Mouse (Mus musculus): ENCODE measurements around the gene Rps6ka2. TPM values are rescaled to one million over a fixed set of nuclear protein-coding genes. Genes with fewer than 3 reads are reported as not detected.
"Not testable (repeated sequence)": the region's sequence is repeated elsewhere in the genome, so short reads cannot be mapped to it uniquely, and the experiment has no call there.

Rps6ka2 gene
- 10 to 100 TPM; 29.2 to 30.0 TPM for total RNA-seq (2021)
- long read RNA-seq, experiment 1, full-length matches to known transcripts, result 6 of 23 reads
- long read RNA-seq, experiment 1, partial matches to known transcripts, result 5 of 23 reads
- long read RNA-seq, experiment 1, other reads (novel, unspliced or antisense), result 12 of 23 reads
- long read RNA-seq, experiment 2, full-length matches to known transcripts, result 4 of 13 reads
- long read RNA-seq, experiment 2, partial matches to known transcripts, result 6 of 13 reads
- long read RNA-seq, experiment 2, other reads (novel, unspliced or antisense), result 3 of 13 reads

DNA sequence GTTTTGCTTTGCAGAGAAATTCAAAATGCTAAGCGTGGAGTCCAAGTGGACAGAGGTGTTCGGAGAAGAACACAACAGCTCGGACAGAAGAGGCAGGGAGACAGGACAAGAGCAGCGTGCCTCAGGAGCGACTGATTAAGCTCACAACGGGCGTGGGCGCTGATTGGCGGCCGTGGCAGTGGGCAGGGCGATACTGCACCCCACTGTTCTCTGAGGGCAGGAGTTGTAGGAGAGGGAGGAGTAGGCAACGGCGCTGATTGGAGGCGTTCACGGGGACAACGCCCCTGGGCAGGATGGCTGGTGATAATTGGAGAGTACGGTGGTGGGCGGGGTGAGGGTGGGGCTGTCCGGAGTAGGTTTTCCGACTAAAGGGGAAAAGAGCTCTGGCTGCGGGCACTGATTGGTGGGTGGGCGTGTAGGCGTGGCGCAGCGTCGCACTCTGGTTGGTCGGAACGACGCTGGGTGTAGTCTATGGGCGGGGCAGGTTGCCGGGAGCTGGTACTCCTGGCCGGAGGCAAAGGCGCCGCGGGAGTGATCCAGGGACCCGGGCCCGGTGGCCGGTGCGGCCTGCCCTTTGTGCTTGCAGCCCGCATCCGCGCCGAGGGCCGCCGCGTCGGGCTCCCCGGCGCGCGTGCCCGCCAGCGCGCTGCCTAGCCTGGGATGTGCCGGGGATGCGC, at the start of gene Rps6ka2:
Gene Rps6ka2 (plus strand): TSS at position 489 of the 677 bp plus-strand sequence.
- DNase-seq (ENCODE audit: low spot score in 2 of 2), result peak; percentile 93 to 97

DNA sequence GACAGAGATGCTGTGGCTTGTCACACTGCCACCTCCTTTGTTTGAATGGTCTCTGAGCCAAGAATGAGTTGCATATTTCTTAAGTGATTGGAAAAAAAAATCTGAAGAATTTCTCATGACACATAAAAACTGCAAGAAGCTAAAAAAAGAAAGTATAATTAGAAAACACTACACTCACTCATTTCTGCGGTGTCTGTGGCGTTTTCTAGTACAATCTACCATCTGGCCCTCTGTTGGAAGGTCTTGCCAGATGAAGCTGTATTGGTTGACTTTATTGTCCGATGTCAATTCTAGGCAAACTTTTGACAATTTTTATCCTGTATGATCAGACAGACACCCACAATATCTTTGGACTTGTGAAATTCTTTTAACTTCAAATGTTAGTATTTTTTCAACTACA, 49.1 kb upstream of the Rps6ka2 start:
- DNase-seq (ENCODE audit: low spot score in 2 of 2), result not testable (repeated sequence)

DNA sequence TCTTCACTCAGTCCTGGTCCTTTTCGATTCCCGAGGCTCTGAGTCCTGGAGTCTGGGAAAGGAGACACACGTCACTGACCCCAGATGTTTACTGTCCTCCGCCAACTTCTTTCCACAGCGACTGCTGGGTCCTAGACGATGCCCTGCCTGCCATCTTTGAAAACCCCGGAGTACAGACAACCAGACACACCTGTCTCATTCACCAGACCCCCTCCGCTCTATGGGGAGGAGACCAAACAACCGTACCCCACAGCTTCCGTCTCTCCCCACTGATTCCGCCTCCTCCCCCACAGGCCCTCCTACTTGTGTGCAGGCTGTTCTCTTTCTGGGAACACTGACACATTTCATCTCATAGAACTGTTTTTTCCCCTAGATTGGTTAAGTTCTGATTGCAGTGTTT, 47.4 kb upstream of the Rps6ka2 start:
- not testable (repeated sequence) for DNase-seq (ENCODE audit: low spot score in 2 of 2)

DNA sequence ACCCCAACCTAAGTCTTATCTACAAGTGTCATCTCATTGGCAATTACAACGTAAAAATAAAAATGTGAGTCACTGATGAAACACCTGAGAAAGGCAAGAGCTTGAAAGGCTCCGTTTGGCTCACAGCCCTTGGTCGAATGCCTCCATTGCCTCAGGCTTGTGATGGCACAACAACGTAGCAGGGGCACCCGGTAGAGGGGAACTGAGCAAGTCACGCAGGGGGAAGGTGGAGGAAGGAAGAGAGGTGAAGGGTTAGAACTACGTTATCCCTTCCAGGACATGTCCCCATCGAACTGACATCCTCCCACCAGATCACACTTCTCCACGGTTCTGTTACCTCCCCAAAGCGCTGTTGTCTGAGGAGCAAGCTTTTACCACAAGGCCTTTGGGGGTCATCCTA, 43.4 kb upstream of the Rps6ka2 start:
- DNase-seq (ENCODE audit: low spot score in 2 of 2), result not testable (repeated sequence)

DNA sequence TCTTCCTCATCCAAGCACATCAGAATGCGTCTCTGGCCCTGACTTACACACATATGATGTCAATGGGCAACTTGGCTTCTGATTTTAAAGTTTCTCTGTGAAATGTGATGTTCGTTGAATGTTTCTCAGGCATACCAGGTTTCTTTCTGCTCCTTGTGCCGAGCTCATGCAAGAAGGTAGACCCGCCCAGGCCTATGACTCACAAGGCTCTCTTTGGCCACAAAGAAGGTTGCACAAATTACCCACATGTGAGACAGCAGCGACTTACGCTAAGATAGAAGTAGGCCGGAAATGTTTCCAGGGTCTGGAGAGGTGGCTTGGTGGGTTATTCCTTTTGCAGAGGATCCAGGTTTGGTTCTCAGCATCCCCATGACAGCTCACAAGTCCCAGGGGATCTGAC, 35.9 kb upstream of the Rps6ka2 start:
- DNase-seq (ENCODE audit: low spot score in 2 of 2), result not testable (repeated sequence)

DNA sequence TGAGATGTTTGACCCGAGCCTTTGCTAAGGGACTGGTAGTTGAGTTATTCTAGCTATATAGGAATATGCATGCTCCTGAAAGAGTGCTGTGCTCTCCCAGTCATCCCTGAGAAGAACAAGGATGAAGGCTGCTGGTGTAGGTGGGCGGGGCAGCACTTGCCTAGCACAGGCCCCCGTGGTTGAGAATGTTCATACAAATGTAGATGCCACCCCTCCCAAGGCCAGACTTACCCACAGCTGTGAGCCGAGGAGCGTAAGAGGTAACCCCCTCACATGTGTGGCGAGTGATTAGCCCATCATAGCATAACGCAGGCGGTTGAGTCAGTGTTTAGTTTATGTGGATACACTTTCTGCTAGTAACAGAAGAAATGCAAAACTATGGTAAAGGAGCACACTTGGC, 34.6 kb upstream of the Rps6ka2 start:
- not testable (repeated sequence) for DNase-seq (ENCODE audit: low spot score in 2 of 2)

DNA sequence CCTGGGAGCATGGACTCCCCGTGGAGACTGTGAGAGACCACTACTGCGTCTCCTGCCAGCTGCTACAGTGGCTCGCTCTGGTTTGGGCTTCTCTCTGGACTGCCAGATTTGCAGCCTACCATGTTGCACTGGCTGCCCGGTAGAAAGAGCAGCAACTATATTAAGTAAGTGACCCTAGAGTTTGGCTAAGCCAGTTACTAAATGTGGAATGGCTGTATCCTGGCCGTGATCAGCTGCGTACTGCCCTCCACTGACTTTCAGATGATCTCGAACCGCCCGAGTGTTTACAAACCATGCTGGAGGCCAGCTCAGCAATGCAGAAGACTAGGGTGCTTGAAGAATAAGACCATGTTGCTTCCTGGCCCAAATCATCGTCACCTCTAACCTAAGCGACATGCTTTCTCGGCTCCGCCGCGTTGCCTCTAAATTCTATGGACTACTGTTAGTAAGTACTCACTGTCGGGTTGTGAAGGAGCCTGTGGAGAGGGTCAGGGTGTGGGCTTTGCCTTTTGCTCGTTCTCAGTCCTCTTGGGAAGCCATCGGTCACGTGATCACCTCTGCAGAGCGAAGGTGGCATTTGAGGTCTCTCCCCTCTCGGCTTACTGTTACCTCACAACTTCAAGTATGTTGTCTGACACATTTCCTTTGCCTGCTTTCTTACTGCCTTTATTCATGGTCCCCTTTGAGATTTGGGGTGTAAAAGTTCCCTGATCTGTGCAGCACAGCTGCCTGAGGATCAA, 31.6 kb upstream of the Rps6ka2 start:
- no peak for DNase-seq (ENCODE audit: low spot score in 2 of 2)

DNA sequence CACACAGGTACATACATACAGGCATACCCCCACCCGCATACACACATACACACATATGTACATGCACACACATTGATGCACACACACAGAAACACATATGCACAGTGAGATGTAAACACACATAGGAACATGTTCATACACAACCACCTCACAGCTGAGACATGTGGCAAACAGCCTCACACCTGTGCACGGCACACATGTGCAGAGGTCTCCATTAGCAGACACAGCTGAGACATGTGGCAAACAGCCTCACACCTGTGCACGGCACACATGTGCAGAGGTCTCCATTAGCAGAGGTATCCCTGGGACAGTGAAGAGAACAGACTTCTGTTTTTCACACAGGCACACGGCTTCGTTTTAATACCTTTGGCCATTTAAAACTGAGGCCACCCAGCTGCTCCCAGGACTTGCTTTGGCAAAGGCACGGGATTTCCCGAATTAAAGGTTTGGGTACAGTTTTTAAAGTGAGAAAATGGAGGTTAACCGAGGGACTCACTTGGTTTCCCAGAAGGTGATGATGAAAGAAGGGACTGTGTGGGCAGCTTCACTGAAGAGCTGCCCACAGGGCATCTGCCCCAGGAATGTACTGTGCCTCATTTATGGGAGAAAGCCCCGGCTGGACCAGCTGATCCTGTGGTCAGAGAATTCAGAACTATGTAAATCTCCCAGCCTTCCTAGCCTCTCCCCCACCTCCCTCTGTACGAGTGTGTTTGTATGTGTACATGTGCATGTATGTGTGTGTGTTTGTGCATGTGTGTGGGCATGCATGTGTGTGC, 29.3 kb upstream of the Rps6ka2 start:
- no peak for DNase-seq (ENCODE audit: low spot score in 2 of 2)

DNA sequence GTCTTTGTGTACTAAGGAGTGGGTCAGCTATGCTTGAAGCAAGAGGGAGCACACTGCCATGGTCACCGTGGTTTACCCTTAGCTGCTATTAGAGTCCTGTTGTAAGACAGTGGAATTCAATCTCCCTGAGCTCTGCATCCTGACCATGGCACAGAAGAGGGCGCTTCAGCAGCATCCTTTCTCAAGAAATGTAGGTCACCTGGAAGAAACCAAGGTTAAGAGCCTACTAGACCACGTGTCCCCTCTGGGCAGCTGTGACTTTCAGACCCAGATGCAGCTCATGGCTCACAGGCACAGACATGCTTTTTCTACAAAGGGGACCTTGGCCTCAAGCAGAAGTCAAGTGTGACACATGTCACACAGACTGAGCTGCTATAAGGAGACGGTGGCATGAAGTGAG, 27.5 kb upstream of the Rps6ka2 start:
- no peak for DNase-seq (ENCODE audit: low spot score in 2 of 2)

DNA sequence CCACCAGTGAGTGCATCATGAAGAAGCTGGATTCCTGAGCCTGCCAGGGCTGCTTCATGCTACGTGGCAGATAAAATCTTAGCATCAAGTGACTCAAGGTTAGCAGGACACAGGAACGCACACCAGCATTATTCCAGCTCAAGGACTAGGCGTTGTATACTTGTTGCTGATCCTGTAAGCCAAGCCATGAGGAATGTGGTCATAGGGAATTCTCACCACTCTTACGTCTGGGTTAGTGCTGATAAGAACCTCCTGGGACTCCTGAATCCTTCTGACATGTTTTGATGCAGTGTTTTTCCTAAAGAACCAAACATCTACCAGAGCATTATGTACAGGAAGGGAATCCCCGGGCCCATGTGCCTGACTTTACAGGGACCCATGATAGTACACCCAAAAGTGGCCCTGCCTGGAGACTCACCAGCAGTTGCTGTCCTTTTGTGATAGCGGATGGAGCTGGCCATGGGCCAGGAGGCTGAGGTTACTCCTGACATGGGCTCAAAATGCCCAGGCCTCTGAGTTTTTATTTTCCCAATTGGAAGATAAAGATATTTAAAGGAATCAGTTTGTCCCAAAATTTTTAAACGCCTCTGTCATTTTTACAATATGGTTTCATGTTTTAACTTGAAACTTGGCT, 25.9 kb upstream of the Rps6ka2 start:
- no peak for DNase-seq (ENCODE audit: low spot score in 2 of 2)

DNA sequence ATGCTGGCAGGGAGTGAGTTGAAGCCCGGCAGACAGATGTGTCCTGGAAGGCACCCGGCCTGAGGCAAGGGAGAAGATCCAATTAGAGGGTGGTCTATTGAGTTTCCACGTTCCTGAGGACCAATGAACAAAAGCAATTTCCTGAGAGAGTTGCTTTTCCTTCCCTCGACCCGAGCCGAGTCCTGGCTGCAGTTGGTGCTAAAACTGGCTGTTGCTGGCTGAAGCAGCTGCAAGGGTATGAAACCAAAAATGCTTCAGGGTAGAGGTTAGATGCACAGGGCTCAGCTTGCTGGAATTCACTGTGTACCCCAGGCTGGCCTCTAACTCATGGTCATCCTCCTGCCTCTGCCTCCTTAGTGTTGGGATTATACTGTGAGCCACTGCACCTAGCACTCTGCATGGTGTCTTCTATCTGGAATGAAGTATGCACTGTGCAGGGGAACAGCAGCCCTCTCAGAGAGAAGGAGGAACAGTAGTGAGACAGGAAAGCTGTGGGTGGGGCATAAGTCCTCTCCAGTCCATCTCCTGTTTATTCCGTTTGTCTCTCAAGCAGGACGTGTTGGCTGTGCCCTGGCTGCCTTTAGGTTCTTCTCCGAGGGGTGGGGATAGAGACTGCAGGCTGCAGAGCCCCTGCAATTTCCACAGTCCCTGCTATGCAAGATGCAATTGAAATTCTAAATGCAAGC, 24.4 kb upstream of the Rps6ka2 start:
- no peak for DNase-seq (ENCODE audit: low spot score in 2 of 2)

DNA sequence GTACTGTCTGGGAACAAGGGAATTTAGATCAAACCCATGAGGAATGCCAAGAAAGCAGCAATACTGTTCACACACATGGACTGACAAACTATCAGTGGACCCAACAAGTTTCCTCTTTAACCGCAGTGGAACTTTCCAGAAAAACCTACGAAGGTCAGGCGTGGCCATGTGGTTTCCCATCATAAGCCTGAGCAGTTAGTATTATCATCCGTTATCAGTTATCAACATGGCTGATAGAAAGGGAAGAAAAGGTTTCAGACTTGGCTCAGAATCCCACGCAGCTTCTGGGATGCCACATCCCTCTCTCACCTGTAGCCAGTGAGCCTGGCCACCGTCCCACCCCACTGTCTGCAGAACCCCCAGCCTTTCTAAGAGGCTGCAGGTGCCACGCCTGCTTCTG, 23.4 kb upstream of the Rps6ka2 start:
- DNase-seq (ENCODE audit: low spot score in 2 of 2), result no peak

DNA sequence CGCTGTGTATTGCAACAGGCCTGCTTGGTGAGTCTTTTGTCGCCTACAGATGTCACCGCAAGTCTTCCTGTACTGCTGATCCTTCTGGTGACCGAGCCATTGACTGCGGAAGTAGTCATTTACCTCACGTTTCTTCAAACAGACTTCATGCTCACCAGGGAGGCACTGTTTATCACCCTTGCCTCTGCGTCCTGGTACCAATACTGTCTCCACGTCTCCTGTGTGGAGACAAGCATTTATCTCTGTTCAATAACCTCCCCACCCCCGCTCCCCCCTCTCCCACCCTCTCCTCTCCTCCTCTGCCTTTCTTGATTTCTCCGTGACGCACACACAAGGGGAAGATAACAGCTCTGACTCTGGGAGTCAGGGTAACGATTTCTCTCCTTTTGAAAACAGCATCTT, 22.0 kb upstream of the Rps6ka2 start:
- no peak for DNase-seq (ENCODE audit: low spot score in 2 of 2)

DNA sequence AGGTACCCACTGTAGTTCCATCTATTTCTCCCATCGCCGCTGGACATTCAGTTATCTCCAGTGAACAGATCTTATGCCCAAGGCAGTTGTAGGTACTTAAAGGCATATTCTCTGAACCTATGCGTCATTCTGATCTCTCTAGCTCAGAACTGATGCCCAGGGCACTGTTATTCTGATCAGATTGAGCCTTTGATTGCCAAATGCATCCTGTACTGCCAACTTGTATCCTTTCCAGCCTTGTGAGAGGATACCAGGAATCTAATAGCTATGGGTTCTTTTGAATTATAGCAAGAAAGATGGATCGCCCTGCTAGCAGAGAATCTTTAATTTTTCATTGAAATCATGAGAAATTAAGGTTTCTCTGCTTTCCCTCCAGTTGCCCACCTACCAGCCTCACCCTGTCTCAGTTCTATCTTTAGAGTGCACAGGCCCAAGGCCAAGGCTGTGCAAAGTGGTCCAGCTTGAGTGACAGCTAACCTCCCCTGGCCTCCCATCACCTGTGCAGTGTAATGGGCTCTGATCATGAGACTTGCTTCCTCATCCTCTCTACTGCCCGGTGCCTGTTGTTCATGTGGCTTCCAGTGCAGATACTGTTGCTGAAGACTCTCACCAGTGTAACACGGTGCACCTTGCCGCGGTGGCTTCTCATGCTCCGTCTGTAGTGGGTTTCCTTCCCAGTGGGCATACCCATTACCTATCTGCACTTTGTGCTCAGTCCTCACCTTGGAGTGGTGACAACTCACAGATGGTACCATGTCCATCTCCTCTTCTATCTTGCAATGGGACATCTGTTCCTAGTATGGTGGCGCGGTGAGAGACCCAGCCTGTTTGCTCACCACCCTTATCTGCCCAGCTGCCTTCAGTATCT, 20.4 kb upstream of the Rps6ka2 start:
- peak in 1 of 2 experiments; percentile 77 for DNase-seq (ENCODE audit: low spot score in 2 of 2)

DNA sequence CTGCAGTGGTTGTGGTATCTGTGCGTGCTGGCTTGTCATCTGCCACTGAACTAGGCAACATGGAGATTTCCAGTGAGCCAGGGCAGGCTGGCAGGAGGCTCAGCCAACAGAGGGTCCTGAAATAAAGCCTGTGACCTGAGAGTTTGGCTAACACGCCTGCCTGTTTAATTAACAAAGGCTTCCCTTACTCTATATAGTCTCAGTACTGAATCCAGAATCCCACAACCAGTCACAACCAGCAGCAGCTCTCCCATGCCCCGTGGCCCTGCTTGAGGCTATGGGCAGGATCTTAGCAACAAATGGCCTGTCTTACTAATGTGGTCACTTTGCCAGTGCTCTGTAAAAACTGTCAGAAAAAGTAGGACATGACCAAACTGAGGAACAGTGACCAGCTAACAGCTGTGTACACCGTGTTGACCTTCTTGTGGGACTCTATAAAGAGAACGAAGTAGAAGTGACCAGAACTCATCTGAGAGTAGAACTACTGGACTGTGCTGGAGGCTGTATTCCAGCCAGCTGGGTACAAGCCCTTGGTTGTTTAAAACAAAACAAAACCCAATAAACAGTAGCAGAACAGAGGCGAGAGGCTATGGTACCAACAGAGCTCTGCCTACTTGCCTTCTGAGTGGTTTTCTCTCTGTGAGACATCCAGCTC, 18.3 kb upstream of the Rps6ka2 start:
- no peak for DNase-seq (ENCODE audit: low spot score in 2 of 2)

DNA sequence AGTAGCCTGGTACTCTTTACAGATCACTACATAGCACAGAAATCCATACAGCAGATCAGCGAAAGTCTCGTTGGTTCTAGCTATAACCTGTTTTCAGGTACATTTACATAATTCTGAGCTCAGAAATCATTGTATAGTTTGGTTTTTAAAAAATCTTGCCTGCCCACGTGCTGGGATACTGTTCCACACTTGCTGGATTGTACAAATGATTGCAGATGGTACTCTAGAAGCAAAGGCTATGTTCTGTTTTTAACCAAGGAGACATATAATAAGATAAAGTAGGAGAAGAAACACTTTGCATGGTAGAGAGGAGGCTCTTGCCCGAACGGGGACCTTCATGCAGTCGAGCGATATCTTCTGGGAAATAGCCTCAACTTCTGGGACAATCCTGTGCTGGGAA, 17.3 kb upstream of the Rps6ka2 start:
- DNase-seq (ENCODE audit: low spot score in 2 of 2), result no peak

DNA sequence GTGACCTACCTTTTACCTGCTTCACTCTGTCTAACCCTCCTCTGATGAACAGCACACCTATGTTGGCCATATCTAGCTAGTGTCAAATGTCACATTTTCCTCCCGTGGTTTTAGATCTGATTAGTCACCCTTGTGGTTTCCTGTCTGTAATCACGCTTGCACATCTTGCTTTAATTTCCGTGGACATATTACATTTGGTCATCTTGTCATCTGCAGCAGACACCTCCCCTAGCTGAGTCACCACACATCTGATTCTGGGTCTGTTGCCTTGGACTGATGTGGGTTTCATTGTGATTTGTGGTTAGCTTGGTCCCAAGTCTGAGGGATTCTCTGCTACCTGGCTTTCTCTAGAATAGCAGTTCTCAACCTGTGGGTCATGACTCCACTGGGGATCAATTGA, 6.0 kb upstream of the Rps6ka2 start:
- DNase-seq (ENCODE audit: low spot score in 2 of 2), result no peak

DNA sequence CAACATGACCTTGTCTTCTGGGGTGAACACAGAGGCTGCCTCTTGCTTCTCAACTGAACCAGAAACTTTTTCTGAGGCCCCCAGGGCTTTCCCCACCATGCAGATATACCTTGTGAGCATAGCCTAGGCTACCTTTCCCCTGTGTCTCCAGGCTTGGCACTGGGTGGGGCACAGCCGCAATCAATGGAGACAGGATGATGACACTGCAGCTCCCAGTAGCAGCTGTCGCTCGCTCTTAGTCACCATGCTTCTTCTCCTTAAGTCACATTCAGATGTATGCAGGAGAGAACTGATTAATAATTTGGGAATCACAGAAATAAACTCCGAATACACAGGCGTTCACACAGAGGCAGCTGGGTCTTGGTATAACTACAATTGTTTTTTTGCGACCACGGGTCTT, 4.4 kb upstream of the Rps6ka2 start:
- DNase-seq (ENCODE audit: low spot score in 2 of 2), result no peak

All from layer of hippocampus, postnatal 14 days (tissue).